Mouse (Mus musculus): ENCODE data around the gene Cobll1. TPM values are rescaled to one million over a fixed set of nuclear protein-coding genes. Genes with fewer than 3 reads are reported as not detected.
"Not testable (repeated sequence)": the region's sequence is repeated elsewhere in the genome, so short reads cannot be mapped to it uniquely, and the experiment has no call there.

Cobll1 gene
- polyA plus RNA-seq, 1 experiment from 2014 or later: 6.1 TPM

- H3K36me3 ChIP-seq (ENCODE audit: control insufficient read depth, insufficient read depth): no peaks in the 10 kb centered on the region
- WGBS (ENCODE audit: insufficient replicate concordance): 63% methylated on average over 5 of the region's 5 CpGs
- H3K27ac ChIP-seq (ENCODE audit: low read length): no peak overlapping the region
- no peaks in the 10 kb centered on the region for H3K9me3 ChIP-seq (replicated peaks; ENCODE audit: control insufficient read depth, low read length)
- no peaks in the 10 kb centered on the region for H3K4me1 ChIP-seq (ENCODE audit: control insufficient read depth, low read depth, low read length)
- H3K9ac ChIP-seq (ENCODE audit: low read depth, low read length): no peak overlapping the region
- H3K4me3 ChIP-seq (ENCODE audit: low read depth, low read length): no peak overlapping the region
- H3K27me3 ChIP-seq (ENCODE audit: control insufficient read depth, insufficient read depth, low read depth, low read length): no peaks in the 10 kb centered on the region
- no peak overlapping the region for H3K4me2 ChIP-seq (ENCODE audit: low read depth, low read length)
- ATAC-seq (ENCODE audit: low read depth): no peak
Observed at GRCm38 (mm10) chr2:65266576-65267299, 27.5 kb upstream of the Cobll1 start.

- H3K9me3 ChIP-seq (replicated peaks; ENCODE audit: control insufficient read depth, low read length): no peaks in the 10 kb centered on the region
- no peak for ATAC-seq (ENCODE audit: low read depth)
- H3K4me2 ChIP-seq (ENCODE audit: low read depth, low read length): no peak overlapping the region
- H3K27ac ChIP-seq (ENCODE audit: low read length): no peak overlapping the region
- H3K4me3 ChIP-seq (ENCODE audit: low read depth, low read length): no peak overlapping the region
- H3K9ac ChIP-seq (ENCODE audit: low read depth, low read length): no peak overlapping the region
- H3K4me1 ChIP-seq (ENCODE audit: control insufficient read depth, low read depth, low read length): no peaks in the 10 kb centered on the region
- no peaks in the 10 kb centered on the region for H3K27me3 ChIP-seq (ENCODE audit: control insufficient read depth, insufficient read depth, low read depth, low read length)
- WGBS (ENCODE audit: insufficient replicate concordance): 50% methylated on average over 4 of the region's 4 CpGs
- no peaks in the 10 kb centered on the region for H3K36me3 ChIP-seq (ENCODE audit: control insufficient read depth, insufficient read depth)
Observed at GRCm38 (mm10) chr2:65262251-65262650, 23.0 kb upstream of the Cobll1 start.

DNA sequence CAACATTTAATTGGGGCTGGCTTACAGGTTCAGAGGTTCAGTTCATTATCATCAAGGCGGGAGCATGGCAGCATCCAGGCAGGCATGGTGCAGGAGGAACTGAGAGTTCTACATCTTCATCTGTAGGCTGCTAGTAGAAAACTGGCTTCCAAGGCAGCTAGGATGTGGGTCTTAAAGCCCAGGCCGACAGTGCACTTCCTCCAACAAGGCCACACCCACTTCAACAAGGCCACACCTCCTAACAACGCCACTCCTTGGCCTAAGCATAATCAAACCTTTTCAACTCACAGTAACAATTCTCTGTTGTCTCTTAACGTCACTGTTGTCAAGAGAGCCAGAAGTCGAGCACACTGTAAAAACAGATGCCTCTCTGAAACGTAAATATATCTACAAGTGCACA, 21.6 kb upstream of the Cobll1 start:
- H3K9ac ChIP-seq (ENCODE audit: low read depth, low read length); H3K4me2 ChIP-seq (ENCODE audit: low read depth, low read length); H3K36me3 ChIP-seq (ENCODE audit: control insufficient read depth, insufficient read depth); H3K4me3 ChIP-seq (ENCODE audit: low read depth, low read length); H3K9me3 ChIP-seq (replicated peaks; ENCODE audit: control insufficient read depth, low read length); ATAC-seq (ENCODE audit: low read depth); H3K27me3 ChIP-seq (ENCODE audit: control insufficient read depth, insufficient read depth, low read depth, low read length); H3K4me1 ChIP-seq (ENCODE audit: control insufficient read depth, low read depth, low read length); H3K27ac ChIP-seq (ENCODE audit: low read length): not testable (repeated sequence)
- 46% methylated on average over 6 of the region's 6 CpGs for WGBS (ENCODE audit: insufficient replicate concordance)

GRCm38 (mm10) chr2:65260400-65260799, 21.2 kb upstream of the Cobll1 start:
- no peak overlapping the region for H3K4me3 ChIP-seq (ENCODE audit: low read depth, low read length)
- WGBS (ENCODE audit: insufficient replicate concordance): 57% methylated on average over 4 of the region's 4 CpGs
- no peaks in the 10 kb centered on the region for H3K36me3 ChIP-seq (ENCODE audit: control insufficient read depth, insufficient read depth)
- ATAC-seq (ENCODE audit: low read depth): no peak
- H3K9me3 ChIP-seq (replicated peaks; ENCODE audit: control insufficient read depth, low read length): no peaks in the 10 kb centered on the region
- H3K4me1 ChIP-seq (ENCODE audit: control insufficient read depth, low read depth, low read length): no peaks in the 10 kb centered on the region
- no peaks in the 10 kb centered on the region for H3K27me3 ChIP-seq (ENCODE audit: control insufficient read depth, insufficient read depth, low read depth, low read length)
- H3K27ac ChIP-seq (ENCODE audit: low read length): no peak overlapping the region
- H3K4me2 ChIP-seq (ENCODE audit: low read depth, low read length): no peak overlapping the region
- H3K9ac ChIP-seq (ENCODE audit: low read depth, low read length): no peak overlapping the region

DNA sequence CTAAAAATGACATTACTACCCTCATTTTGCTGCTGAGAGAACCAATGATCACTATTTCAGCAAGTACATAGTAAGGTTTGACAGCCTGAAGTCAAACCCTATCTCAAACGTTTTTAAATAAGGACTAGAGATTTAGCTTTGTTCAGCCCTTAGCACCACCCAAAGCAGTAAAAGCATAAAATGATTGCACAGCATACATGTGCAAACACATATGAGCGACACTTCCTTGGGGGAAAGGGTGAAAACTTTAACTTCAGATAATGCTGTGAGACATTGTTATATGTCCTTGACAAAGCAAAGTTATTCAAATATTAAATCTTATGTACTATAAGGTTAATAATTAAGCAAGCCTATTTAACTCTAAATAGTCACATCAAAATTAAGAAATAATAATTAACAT, 18.2 kb upstream of the Cobll1 start:
- H3K36me3 ChIP-seq (ENCODE audit: control insufficient read depth, insufficient read depth): no peaks in the 10 kb centered on the region
- H3K9me3 ChIP-seq (replicated peaks; ENCODE audit: control insufficient read depth, low read length): no peaks in the 10 kb centered on the region
- H3K4me1 ChIP-seq (ENCODE audit: control insufficient read depth, low read depth, low read length): no peaks in the 10 kb centered on the region
- H3K4me3 ChIP-seq (ENCODE audit: low read depth, low read length): no peak overlapping the region
- no peak overlapping the region for H3K4me2 ChIP-seq (ENCODE audit: low read depth, low read length)
- H3K27ac ChIP-seq (ENCODE audit: low read length): no peak overlapping the region
- no peak overlapping the region for H3K9ac ChIP-seq (ENCODE audit: low read depth, low read length)
- 45% methylated on average over 2 of the region's 2 CpGs for WGBS (ENCODE audit: insufficient replicate concordance)
- ATAC-seq (ENCODE audit: low read depth): no peak
- no peaks in the 10 kb centered on the region for H3K27me3 ChIP-seq (ENCODE audit: control insufficient read depth, insufficient read depth, low read depth, low read length)

GRCm38 (mm10) chr2:65256494-65257254, 17.5 kb upstream of the Cobll1 start:
- no peak overlapping the region for H3K4me3 ChIP-seq (ENCODE audit: low read depth, low read length)
- H3K4me2 ChIP-seq (ENCODE audit: low read depth, low read length): no peak overlapping the region
- no peaks in the 10 kb centered on the region for H3K27me3 ChIP-seq (ENCODE audit: control insufficient read depth, insufficient read depth, low read depth, low read length)
- no peaks in the 10 kb centered on the region for H3K36me3 ChIP-seq (ENCODE audit: control insufficient read depth, insufficient read depth)
- WGBS (ENCODE audit: insufficient replicate concordance): 51% methylated on average over 6 of the region's 6 CpGs
- ATAC-seq (ENCODE audit: low read depth): no peak
- no peaks in the 10 kb centered on the region for H3K4me1 ChIP-seq (ENCODE audit: control insufficient read depth, low read depth, low read length)
- H3K9me3 ChIP-seq (replicated peaks; ENCODE audit: control insufficient read depth, low read length): no peaks in the 10 kb centered on the region
- H3K9ac ChIP-seq (ENCODE audit: low read depth, low read length): no peak overlapping the region
- H3K27ac ChIP-seq (ENCODE audit: low read length): no peak overlapping the region

- Histone ChIP-seq H3K36me3 (ENCODE audit: control insufficient read depth, insufficient read depth) (no peaks in the 10 kb centered on the region), H3K4me1 (ENCODE audit: control insufficient read depth, low read depth, low read length) (no peaks in the 10 kb centered on the region), H3K4me2 (ENCODE audit: low read depth, low read length) (no peak overlapping the region), H3K27me3 (ENCODE audit: control insufficient read depth, insufficient read depth, low read depth, low read length) (no peaks in the 10 kb centered on the region), H3K4me3 (ENCODE audit: low read depth, low read length) (no peak overlapping the region), H3K9ac (ENCODE audit: low read depth, low read length) (no peak overlapping the region), H3K9me3 (replicated peaks; ENCODE audit: control insufficient read depth, low read length) (no peaks in the 10 kb centered on the region), H3K27ac (ENCODE audit: low read length) (no peak overlapping the region)
- no peak for ATAC-seq (ENCODE audit: low read depth)
- 47% methylated on average over 5 of the region's 5 CpGs for WGBS (ENCODE audit: insufficient replicate concordance)
Observed at GRCm38 (mm10) chr2:65250589-65251104, 11.4 kb upstream of the Cobll1 start.

GRCm38 (mm10) chr2:65249575-65249974, 10.4 kb upstream of the Cobll1 start:
- H3K9me3 ChIP-seq (replicated peaks; ENCODE audit: control insufficient read depth, low read length): no peaks in the 10 kb centered on the region
- WGBS (ENCODE audit: insufficient replicate concordance): 44% methylated on average over 2 of the region's 2 CpGs
- H3K4me2 ChIP-seq (ENCODE audit: low read depth, low read length): no peak overlapping the region
- H3K4me1 ChIP-seq (ENCODE audit: control insufficient read depth, low read depth, low read length): no peaks in the 10 kb centered on the region
- ATAC-seq (ENCODE audit: low read depth): no peak
- H3K9ac ChIP-seq (ENCODE audit: low read depth, low read length): no peak overlapping the region
- H3K27me3 ChIP-seq (ENCODE audit: control insufficient read depth, insufficient read depth, low read depth, low read length): no peaks in the 10 kb centered on the region
- H3K4me3 ChIP-seq (ENCODE audit: low read depth, low read length): no peak overlapping the region
- no peak overlapping the region for H3K27ac ChIP-seq (ENCODE audit: low read length)
- no peaks in the 10 kb centered on the region for H3K36me3 ChIP-seq (ENCODE audit: control insufficient read depth, insufficient read depth)

DNA sequence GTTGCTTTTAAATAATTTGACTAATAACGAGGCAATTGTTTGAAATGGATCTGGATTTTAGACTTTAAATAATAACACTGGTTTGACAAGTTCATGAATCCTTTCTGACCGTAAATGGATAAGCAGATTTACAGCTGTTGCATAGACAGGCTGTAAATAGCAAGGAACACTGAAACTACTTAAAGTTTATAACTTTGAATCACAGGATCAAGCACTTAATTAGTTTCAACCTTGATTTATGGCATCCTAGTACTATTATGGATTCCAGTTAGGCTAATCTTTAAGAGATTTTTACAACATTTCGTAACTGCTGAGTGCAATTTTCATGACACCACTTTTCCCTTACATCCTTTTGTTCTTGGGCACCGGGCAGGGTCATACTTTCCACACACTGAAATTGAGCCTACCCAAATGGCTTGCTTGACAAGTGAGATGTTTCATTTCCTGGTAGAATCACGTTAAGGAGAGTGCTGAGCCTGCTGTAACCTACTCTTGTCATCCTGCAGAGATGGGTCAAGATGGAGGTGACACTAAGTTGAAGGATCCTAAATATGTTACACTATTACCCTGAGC, 1.1 kb upstream of the Cobll1 start:
- Histone ChIP-seq H3K4me1 (ENCODE audit: control insufficient read depth, low read depth, low read length) (no peaks in the 10 kb centered on the region), H3K27me3 (ENCODE audit: control insufficient read depth, insufficient read depth, low read depth, low read length) (peaks cover 23% of the 10 kb centered on the region), H3K4me3 (ENCODE audit: low read depth, low read length) (no peak overlapping the region), H3K27ac (ENCODE audit: low read length) (no peak overlapping the region), H3K9ac (ENCODE audit: low read depth, low read length) (no peak overlapping the region), H3K4me2 (ENCODE audit: low read depth, low read length) (no peak overlapping the region), H3K36me3 (ENCODE audit: control insufficient read depth, insufficient read depth) (no peaks in the 10 kb centered on the region), H3K9me3 (replicated peaks; ENCODE audit: control insufficient read depth, low read length) (no peaks in the 10 kb centered on the region)
- ATAC-seq (ENCODE audit: low read depth): no peak
- WGBS (ENCODE audit: insufficient replicate concordance): 56% methylated on average over 5 of the region's 5 CpGs
